Mouse (Mus musculus): ENCODE data around the gene Adarb2.

Gene Adarb2

DNA sequence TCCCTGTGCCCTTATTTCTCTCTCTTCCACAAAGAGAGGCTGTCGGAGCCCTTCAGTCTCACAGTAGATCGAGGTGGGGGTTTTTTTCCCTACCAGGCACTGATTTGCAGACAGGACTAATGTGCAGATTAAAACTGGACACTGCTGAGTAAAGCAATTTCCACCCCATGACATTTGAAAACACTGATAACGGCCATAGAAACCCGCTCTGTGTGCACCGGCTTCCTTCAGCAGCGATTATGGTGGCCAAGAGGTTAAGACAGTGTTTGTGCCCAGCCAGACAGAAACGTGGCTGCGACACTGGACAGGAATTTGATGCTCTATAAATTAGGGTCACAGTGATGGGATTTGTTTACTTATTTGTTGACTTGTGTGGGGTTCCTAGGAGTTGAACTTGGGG is 590.6 kb downstream of the Adarb2 start:
- DNase-seq (ENCODE audit: low read depth): no peak

DNA sequence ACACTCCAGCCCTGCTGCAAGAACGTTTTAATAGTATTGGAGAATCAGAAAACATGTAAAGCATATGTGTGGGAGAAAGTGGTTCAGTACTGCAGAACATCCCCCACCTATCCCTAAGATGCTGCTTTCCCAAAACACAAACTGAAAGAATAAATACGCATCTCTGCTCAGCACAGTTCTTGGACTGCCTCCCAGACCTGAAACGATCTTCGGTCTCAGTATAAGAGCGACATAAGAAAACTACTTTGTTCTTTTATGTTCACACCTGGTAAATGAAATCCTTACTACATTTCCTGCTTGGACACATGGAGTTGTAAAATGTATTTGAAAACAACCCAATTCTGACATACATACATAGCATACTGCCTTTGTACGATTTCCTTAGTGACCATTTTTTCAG is 597.9 kb downstream of the Adarb2 start:
- DNase-seq (ENCODE audit: low read depth): no peak

DNA sequence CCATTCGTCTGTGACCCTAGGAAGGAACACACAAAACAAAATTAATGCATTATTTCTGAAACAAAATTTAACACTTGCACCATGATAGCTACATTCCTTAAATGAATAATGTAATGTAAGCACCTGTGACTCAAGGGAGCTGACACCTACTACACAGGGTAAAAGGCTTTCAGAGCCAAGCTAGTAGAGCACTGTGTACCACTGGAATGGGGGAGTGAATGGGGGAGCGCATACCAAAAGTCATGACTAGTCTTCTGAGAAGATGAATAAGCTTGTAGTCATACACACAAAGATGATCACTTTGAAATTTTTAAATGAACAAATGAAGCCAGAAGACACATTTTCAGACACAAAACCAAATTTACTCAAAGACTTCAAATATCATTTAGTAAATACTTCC is 603.3 kb downstream of the Adarb2 start:
- no peak for DNase-seq (ENCODE audit: low read depth)
